Mouse (Mus musculus) CH12F3 (cell line): ENCODE data around the gene B3galt4.
"Not testable (repeated sequence)": the region's sequence is repeated elsewhere in the genome, so short reads cannot be mapped to it uniquely, and the experiment has no call there.

Experiments
- in situ Hi-C: fragments of 300-500 bp; cut with MboI; formaldehyde crosslinking; loops from 2 replicates; pipeline ENCODE4 v1.14.3; 2020; ENCODE audit warnings: low sequenced_read_pairs

Gene B3galt4

GRCm38 (mm10) chr17:33969394-33969793 lies 18.1 kb upstream of the B3galt4 start:
- in situ Hi-C loops, result loop anchor here (5.0 kb wide), 1 partner anchor 1333 kb away; no protein-coding TSS in a partner anchor

DNA sequence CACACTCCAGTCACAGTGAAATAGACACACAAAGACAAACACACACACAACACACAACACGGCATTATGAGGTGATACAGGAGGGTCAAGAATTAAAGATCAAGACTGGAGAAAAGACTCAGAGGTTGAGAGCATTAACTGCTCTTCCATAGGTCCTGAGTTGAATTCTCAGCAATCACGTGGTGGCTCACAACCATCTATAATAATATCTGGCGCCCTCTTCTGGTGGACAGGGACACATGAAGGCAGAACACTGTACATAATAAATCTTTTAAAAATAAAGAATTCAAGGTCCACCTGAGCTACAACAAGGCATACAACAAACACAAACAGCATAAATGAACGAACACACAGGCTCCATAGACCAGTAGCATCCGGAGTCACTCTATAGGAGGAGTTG lies 17.6 kb upstream of the B3galt4 start:
- in situ Hi-C loops, result loop anchor here (5.0 kb wide), 1 partner anchor 1333 kb away; no protein-coding TSS in a partner anchor

DNA sequence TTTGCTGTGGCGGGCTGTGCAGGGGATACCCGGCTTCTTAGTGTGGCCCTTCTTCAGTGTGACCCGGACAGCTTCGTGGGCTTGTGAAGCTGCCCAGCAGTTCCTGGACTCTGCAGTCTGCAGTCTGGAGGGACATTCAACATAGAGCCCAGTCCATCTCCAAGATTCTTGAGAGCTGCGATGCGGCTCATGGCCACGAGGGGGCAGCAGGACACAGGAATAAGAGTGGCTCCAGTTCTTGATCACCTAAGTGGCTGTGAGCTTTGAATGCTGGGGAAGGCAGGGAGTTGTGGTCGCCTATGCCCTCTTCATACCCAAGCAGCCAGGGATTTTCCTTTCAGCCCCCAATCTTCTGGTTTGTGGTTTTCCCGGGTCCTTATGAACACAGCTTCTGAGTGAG lies 17.2 kb upstream of the B3galt4 start:
- in situ Hi-C loops, result loop anchor here (5.0 kb wide), 1 partner anchor 1334 kb away; no protein-coding TSS in a partner anchor

DNA sequence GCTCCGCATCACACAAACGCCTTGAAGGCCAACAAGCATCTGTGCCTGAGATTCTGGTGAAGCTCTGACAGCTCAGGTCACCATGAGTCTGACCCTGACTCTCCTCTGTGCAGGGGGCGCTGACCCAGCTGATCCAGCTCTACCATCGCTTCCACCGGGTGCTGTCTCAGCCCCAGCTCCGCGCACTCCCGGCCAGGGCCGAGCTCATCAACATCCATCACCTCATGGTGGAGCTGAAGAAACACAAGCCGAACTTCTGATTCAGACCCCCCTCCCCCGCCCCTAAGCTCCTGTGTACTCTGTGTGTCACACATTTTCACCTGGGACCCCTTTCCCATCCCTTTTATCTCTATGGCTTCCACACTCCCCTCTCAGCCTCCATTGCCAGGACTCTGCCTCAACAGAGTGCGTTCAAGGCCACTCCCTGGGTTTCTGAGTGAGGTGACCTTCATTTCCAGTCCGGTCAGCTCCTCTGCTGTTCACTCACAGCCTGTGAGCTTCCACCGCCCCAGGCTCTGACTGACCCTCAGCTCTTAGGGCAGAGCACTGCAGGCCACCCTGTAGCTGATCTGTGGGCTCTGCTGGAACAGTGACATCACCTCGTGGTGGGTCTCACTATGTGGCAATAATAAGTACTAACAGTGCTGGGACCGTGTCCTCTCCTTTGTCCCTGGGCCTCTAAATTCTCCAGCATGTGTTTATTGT lies 14.7 kb upstream of the B3galt4 start:
- in situ Hi-C loops, result loop anchor here (5.0 kb wide), 1 partner anchor 1336 kb away; no protein-coding TSS in a partner anchor

- in situ Hi-C loops, result loop anchor here (5.0 kb wide), 1 partner anchor 1337 kb away; no protein-coding TSS in a partner anchor
Observed at GRCm38 (mm10) chr17:33965082-33965845, 14.0 kb upstream of the B3galt4 start.

GRCm38 (mm10) chr17:33962876-33963275 lies 11.6 kb upstream of the B3galt4 start:
- in situ Hi-C loops, result no loop called here

DNA sequence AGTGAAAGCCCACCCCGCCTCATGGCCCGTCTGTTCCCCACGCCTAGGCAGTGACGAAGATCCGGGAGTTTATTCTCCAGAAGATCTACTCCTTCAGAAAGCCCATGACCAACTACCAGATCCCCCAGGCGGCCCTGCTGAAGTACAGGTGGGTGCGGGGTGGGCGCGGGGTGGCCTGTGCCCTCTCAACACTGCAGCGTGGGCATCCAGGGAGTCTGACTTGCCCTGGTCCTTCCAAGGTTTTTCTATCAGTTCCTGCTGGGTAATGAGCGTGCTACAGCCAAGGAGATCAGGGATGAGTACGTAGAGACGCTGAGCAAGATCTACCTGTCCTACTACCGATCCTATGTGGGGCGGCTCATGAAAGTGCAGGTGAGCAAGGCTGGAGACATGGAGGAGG lies 8.7 kb upstream of the B3galt4 start:
- in situ Hi-C loops, result no loop called here

DNA sequence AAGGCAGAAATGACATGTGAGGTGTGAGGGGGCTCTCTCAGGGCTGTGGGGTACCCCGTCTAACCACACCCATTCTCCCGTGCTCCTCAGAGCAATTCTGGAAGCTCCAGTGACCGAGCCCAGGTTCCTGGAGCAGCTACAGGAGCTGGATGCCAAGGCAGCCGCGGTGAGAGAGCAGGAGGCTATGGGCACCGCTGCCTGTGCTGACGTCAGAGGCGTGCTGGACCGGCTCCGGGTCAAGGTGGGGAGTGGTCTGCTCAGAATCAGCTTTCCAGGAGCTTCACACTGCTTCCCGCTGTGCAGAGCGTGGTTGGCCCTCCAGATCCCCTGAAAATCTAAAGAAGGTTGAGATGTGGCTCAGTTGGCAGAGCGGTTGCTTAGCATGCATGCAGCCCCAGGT lies 7.8 kb upstream of the B3galt4 start:
- in situ Hi-C loops, result no loop called here

DNA sequence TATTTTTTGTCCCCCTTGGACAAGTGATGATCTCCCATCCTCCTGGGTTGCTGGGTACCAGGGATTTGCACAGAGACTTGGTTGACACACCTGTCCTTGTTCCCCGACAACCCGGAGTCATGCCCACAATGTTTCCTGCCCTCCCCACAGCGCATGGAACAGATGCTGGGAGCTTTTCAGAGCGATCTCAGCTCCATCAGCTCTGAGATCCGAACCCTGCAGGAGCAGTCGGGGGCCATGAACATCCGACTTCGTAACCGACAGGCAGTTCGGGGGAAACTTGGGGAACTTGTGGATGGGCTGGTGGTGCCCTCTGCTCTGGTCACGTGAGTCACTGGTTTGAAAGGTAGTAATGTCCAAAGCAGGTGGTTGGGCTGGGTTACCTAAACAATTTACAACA lies 7.2 kb upstream of the B3galt4 start:
- in situ Hi-C loops, result no loop called here

DNA sequence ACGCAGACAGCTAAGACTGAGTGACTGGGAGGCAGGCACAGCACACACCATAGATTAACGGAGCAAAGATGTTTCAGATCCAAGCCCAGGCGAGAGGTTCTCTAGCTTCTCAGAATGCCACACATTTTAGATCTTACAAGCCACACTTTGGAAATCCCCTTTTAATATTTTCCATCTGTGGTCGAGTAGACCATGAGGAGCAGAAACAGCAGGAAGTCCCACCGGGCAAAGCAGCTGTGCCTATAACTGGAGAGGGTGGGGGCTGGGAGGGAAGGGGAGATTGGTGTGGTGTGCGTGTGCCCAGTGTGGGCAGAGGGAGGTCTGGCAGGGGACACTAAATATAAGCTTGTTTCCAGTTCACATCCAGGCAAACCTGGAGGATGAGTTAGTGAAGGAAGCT lies 6.2 kb upstream of the B3galt4 start:
- in situ Hi-C loops, result no loop called here

GRCm38 (mm10) chr17:33956336-33956735 lies 5.0 kb upstream of the B3galt4 start:
- in situ Hi-C loops, result no loop called here

- in situ Hi-C loops, result no loop called here
Observed at GRCm38 (mm10) chr17:33955555-33956214, 4.4 kb upstream of the B3galt4 start, which contains the start of the genes Vps52 and Rps18. Gene Vps52 (plus strand): TSS chr17:33955812. Gene Rps18 (minus strand): TSS chr17:33956001.

DNA sequence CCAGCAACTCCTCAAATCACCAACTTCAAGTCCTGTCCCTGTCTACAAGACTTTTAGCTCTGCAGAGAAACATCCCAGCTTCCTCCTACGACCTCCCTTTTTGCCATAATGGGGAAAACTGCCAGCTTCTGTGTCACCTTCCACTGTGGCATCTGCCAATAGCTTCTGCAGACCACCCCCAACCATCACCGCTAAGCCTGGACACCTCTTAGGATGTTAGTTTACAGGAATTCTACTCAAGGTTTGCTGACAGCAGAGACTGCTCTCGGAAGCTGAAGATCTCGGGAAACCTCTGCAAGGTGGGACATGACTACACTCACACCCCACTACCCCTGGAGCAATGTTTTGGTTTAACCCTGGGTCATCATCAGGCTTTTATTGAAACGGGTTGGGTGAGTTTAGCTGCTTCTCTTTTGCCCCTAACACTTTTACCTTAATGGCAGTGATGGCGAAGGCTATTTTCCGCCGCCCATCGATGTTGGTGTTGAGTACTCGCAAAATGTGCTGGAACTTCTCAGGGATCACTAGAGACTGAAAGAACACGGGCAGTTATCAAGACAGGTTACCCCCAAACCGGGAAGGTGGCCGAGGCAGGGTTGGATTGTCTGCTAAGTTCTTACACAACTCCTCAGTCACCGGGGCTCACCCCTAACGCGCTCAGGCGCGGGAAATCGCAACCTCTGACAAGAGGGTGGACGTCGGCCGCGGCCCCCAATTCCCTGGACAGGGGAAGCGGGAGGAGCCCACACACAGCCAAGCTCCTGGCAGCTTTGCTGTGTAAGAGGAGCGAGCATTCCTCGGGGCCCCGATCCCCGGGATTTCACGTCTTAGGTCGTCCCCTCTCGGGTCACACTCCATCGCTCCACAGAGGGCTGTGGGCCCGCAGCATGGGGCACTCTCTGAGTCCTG lies 3.6 kb upstream of the B3galt4 start:
- in situ Hi-C loops, result no loop called here

DNA sequence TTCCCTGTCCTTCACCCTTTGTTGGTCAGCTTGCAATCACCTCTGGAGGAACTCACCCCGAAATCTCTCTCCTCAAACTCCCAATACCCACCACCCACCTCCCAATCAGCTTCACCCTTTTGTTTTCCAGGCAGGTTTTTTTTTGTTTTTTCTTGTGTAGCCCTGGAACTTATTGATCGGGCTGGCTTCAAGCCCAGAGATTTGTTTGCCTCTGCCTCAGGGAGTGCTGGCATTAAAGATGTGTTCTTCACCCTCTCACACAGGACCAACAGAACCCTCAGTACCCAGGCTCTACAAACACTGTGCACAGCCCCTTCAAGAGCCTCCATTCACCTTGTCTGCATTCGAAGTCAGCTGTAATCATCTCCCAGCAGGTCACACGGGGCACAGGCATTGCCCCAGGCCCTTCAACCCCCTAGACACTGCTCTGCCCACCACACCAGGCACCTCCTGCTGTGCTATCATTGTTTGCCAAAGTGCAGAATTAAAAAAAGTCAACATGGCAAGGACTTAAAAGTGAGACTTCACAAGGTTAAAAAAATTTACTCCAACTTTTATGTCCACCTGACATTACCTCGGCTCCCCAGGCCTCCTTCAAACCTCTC lies 2.8 kb upstream of the B3galt4 start:
- in situ Hi-C loops, result no loop called here

- in situ Hi-C loops, result no loop called here
Observed at GRCm38 (mm10) chr17:33953310-33953709, 2.0 kb upstream of the B3galt4 start.

DNA sequence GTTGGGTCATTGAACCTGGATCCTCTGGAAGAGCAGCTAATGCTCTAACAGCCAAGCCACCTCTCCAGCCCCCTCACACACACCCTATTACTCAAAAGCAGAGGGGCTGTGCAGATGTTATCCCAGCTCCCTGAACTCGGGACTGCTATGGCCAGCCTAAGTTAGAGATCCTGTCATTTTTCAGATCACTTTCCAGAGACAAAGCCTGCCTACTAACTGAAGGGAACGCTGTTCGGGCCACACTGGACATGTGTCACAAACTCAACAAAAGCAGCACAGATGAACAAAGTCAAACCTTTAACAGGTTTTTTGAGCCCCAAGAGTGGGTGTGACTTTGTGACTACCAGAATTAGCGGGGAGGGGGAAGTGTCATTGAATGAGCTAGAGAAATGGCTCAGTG lies 1.6 kb upstream of the B3galt4 start:
- in situ Hi-C loops, result no loop called here

GRCm38 (mm10) chr17:33952015-33952414 lies 727 bp upstream of the B3galt4 start:
- in situ Hi-C loops, result not testable (repeated sequence)

- in situ Hi-C loops, result no loop called here
Observed at GRCm38 (mm10) chr17:33950131-33950625, 1.1 kb downstream of the B3galt4 start.

GRCm38 (mm10) chr17:33948905-33949537 lies 2.3 kb downstream of the B3galt4 start:
- in situ Hi-C loops, result no loop called here
